Mouse (Mus musculus) Patski (cell line): Measurements from ENCODE around the gene Jph3. TPM values are rescaled to one million over a fixed set of nuclear protein-coding genes. Genes with fewer than 3 reads are reported as not detected.
A peak's percentile ranks its signal among the peaks of the same experiment; 100 is the strongest.

Source experiments
- ATAC-seq: fragments of 100-300 bp; one replicate; pipeline ENCODE4 v1.8.0; 2021
- CTCF ChIA-PET: fragments of 350-600 bp; sonication (Branson Sonifier 250); formaldehyde crosslinking; loops from one replicate; lab custom pipeline; 2022; ENCODE audit warnings: inconsistent platforms; lab: Charles Lee
- POLR2A ChIA-PET: fragments of 350-600 bp; sonication (Branson Sonifier 250); formaldehyde crosslinking; loops from one replicate; lab custom pipeline; 2022; ENCODE audit warnings: antibody characterized with exemption, inconsistent platforms; lab: Charles Lee
- DNase-seq: peaks from one replicate; pipeline ENCODE4 v3.0.0-alpha.2; 2011; ENCODE audit warnings: low read depth, low spot score
- H3K27me3 ChIP-seq: fragments of 371-371 bp; one replicate; pipeline ENCODE4 v1.5.1; 2021
- CTCF ChIP-seq: fragments of 100-300 bp; IDR thresholded peaks from one replicate; pipeline ENCODE4 v1.5.1; 2021
- in situ Hi-C: fragments of 300-500 bp; cut with MboI; formaldehyde crosslinking; loops from 3 replicates; pipeline ENCODE4 v1.11.1; 2018; ENCODE audit warnings: low pct_unique_long_range_greater_than_20kb, mixed read lengths
- polyA plus RNA-seq: library from polyadenylated mRNA; unstranded; gene quantifications from one replicate; pipeline ENCODE4 v1.2.3, GENCODE M21; 2021

Gene Jph3
- polyA plus RNA-seq, 1 experiment from 2014 or later = 0.04 TPM

GRCm38 (mm10) chr8:121698615-121699101, 30.8 kb upstream of the Jph3 start:
- in situ Hi-C loops = no loop called here
- ChIA-PET CTCF (no interaction called here), POLR2A (no interaction called here)
- ATAC-seq = no peak
- no peak for TF ChIP-seq CTCF
- no peaks in the 10 kb centered on the region for H3K27me3 ChIP-seq
- DNase-seq = no peak

- no peak for ATAC-seq
- no peak for DNase-seq
- TF ChIP-seq CTCF = no peak
- in situ Hi-C loops = loop anchor here (25.0 kb wide), 1 partner anchor 237 kb away; the partner anchor contains the start of genes Banp and Car5a
- ChIA-PET POLR2A (no interaction called here), CTCF (no interaction called here)
- peaks cover 4% of the 10 kb centered on the region for H3K27me3 ChIP-seq
Measured at GRCm38 (mm10) chr8:121699936-121700335, 29.5 kb upstream of the Jph3 start.

GRCm38 (mm10) chr8:121705174-121705573, 24.2 kb upstream of the Jph3 start:
- peaks cover 14% of the 10 kb centered on the region for H3K27me3 ChIP-seq
- POLR2A ChIA-PET = no interaction called here
- TF ChIP-seq CTCF = no peak
- in situ Hi-C loops = loop anchor here (25.0 kb wide), 1 partner anchor 232 kb away; the partner anchor contains the start of genes Banp and Car5a
- CTCF ChIA-PET = no interaction called here
- ATAC-seq (no peak), DNase-seq (no peak)

- CTCF ChIA-PET = no interaction called here
- in situ Hi-C loops = loop anchor here (25.0 kb wide), 1 partner anchor 230 kb away; the partner anchor contains the start of genes Banp and Car5a
Measured at GRCm38 (mm10) chr8:121706956-121707355, 22.5 kb upstream of the Jph3 start.

GRCm38 (mm10) chr8:121708406-121708805, 21.0 kb upstream of the Jph3 start:
- ChIA-PET POLR2A (no interaction called here), CTCF (interaction anchor here (2.0 kb wide), 1 partner anchor 10 kb away, joined by 6 read pairs; no protein-coding TSS in a partner anchor)
- DNase-seq (no peak), ATAC-seq (peak; percentile 29)
- in situ Hi-C loops = loop anchor here (25.0 kb wide), 1 partner anchor 229 kb away; the partner anchor contains the start of genes Banp and Car5a
- H3K27me3 ChIP-seq = peaks cover 23% of the 10 kb centered on the region
- no peak for TF ChIP-seq CTCF

More at GRCm38 (mm10) chr8:121706956-121707355, 22.5 kb upstream of the Jph3 start:
- no peak for TF ChIP-seq CTCF
- POLR2A ChIA-PET = interaction anchor here (0.8 kb wide), 1 partner anchor 1688 kb away, joined by 4 read pairs; no protein-coding TSS in a partner anchor
- ATAC-seq = no peak
- DNase-seq = no peak
- peaks cover 17% of the 10 kb centered on the region for H3K27me3 ChIP-seq

GRCm38 (mm10) chr8:121717502-121717901, 11.9 kb upstream of the Jph3 start:
- CTCF ChIA-PET = interaction anchor here (0.9 to 1.3 kb wide), 3 partner anchors 9 to 114 kb away, joined by 3 to 6 read pairs (median 4); no protein-coding TSS in a partner anchor
- ATAC-seq = no peak

GRCm38 (mm10) chr8:121717982-121718425, 11.4 kb upstream of the Jph3 start:
- ChIA-PET CTCF (interaction anchor here (0.8 to 1.3 kb wide), 5 partner anchors 9 to 114 kb away, joined by 3 to 6 read pairs (median 3); no protein-coding TSS in a partner anchor), POLR2A (no interaction called here)
- in situ Hi-C loops = loop anchor here (10.0 to 25.0 kb wide), 2 partner anchors 127 to 219 kb away; partner anchors contain the start of genes Banp and Car5a
- no peak for DNase-seq
- peak; percentile 92 for TF ChIP-seq CTCF
- H3K27me3 ChIP-seq = peaks cover 66% of the 10 kb centered on the region
- ATAC-seq = no peak

More at GRCm38 (mm10) chr8:121717502-121717901, 11.9 kb upstream of the Jph3 start:
- peaks cover 63% of the 10 kb centered on the region for H3K27me3 ChIP-seq
- DNase-seq = no peak
- in situ Hi-C loops = loop anchor here (10.0 to 25.0 kb wide), 2 partner anchors 127 to 220 kb away; partner anchors contain the start of genes Banp and Car5a
- POLR2A ChIA-PET = no interaction called here
- no peak for TF ChIP-seq CTCF

GRCm38 (mm10) chr8:121718925-121719324, 10.5 kb upstream of the Jph3 start:
- no peak for DNase-seq
- no peak for ATAC-seq
- H3K27me3 ChIP-seq = peaks cover 59% of the 10 kb centered on the region
- ChIA-PET CTCF (interaction anchor here (0.8 to 1.3 kb wide), 2 partner anchors 9 to 13 kb away, joined by 3 read pairs; no protein-coding TSS in a partner anchor), POLR2A (no interaction called here)
- in situ Hi-C loops = loop anchor here (10.0 to 25.0 kb wide), 2 partner anchors 126 to 218 kb away; partner anchors contain the start of genes Banp and Car5a
- TF ChIP-seq CTCF = no peak

GRCm38 (mm10) chr8:121721072-121721471, 8.4 kb upstream of the Jph3 start:
- in situ Hi-C loops = loop anchor here (25.0 kb wide), 1 partner anchor 216 kb away; the partner anchor contains the start of genes Banp and Car5a
- DNase-seq (no peak), ATAC-seq (no peak)
- ChIA-PET CTCF (no interaction called here), POLR2A (no interaction called here)
- H3K27me3 ChIP-seq = peaks cover 61% of the 10 kb centered on the region
- TF ChIP-seq CTCF = no peak

GRCm38 (mm10) chr8:121723846-121724245, 5.6 kb upstream of the Jph3 start:
- in situ Hi-C loops = loop anchor here (25.0 kb wide), 1 partner anchor 213 kb away; the partner anchor contains the start of genes Banp and Car5a
- no peak for ATAC-seq
- TF ChIP-seq CTCF = no peak
- peaks cover 64% of the 10 kb centered on the region for H3K27me3 ChIP-seq
- ChIA-PET POLR2A (no interaction called here), CTCF (no interaction called here)
- no peak for DNase-seq
